Mouse (Mus musculus) myocyte (in vitro differentiated cells): ENCODE results near the gene Decr2. TPM values are rescaled to one million over a fixed set of nuclear protein-coding genes. Genes with fewer than 3 reads are reported as not detected.

Experiments used
- H3K27me3 ChIP-seq: one replicate; pipeline ENCODE4 v1.6.1; 2011; ENCODE audit not compliant: control insufficient read depth, insufficient read depth, insufficient read length
- H3K36me3 ChIP-seq: one replicate; pipeline ENCODE4 v1.6.1; 2011; ENCODE audit not compliant: control insufficient read depth, insufficient read depth
- H3K4me2 ChIP-seq: one replicate; pipeline ENCODE4 v1.6.1; 2011; ENCODE audit warnings: low read depth, control low read depth
- H3K4me3 ChIP-seq: one replicate; pipeline ENCODE4 v1.5.1; 2011; ENCODE audit warnings: mild to moderate bottlenecking, control low read depth, moderate library complexity
- H3K79me2 ChIP-seq: one replicate; pipeline ENCODE4 v1.6.1; 2011; ENCODE audit not compliant: control insufficient read depth, insufficient read depth
- H3ac ChIP-seq: one replicate; pipeline ENCODE4 v1.6.1; 2011; ENCODE audit not compliant: control insufficient read depth, insufficient read length
- CEBPB ChIP-seq: IDR thresholded peaks from 2 replicates; pipeline ENCODE4 v1.6.1; 2011; ENCODE audit warnings: mild to moderate bottlenecking, moderate library complexity; ENCODE audit not compliant: poor library complexity, insufficient read depth, severe bottlenecking
- E2F4 ChIP-seq: IDR thresholded peaks from one replicate; pipeline ENCODE4 v1.6.1; 2011; ENCODE audit warnings: mild to moderate bottlenecking, control low read depth, moderate library complexity; ENCODE audit not compliant: insufficient read depth
- MAX ChIP-seq: IDR thresholded peaks from one replicate; pipeline ENCODE4 v1.6.1; 2011; ENCODE audit warnings: low read depth, mild to moderate bottlenecking, control low read depth
- MYOD1 ChIP-seq, 3 experiments: IDR thresholded peaks; one replicate each; pipeline ENCODE4 v1.6.1; 2011; ENCODE audit warnings: control low read depth in 2 of 3, low read depth in 2 of 3, mild to moderate bottlenecking in 2 of 3, moderate library complexity in 1 of 3; ENCODE audit not compliant: insufficient read length in 2 of 3, control insufficient read depth in 1 of 3
- MYOG ChIP-seq, 3 experiments: IDR thresholded peaks; one replicate each; pipeline ENCODE4 v1.6.1; 2011; ENCODE audit warnings: control low read depth in 2 of 3, low read depth in 2 of 3, mild to moderate bottlenecking in 2 of 3; ENCODE audit not compliant: insufficient read length in 2 of 3, control insufficient read depth in 1 of 3, insufficient read depth in 1 of 3
- POLR2A ChIP-seq: IDR thresholded peaks from one replicate; pipeline ENCODE4 v1.6.1; 2011; ENCODE audit warnings: low read depth, mild to moderate bottlenecking, control low read depth, moderate library complexity; ENCODE audit not compliant: insufficient read length
- POLR2AphosphoS2 ChIP-seq: IDR thresholded peaks from one replicate; pipeline ENCODE4 v1.6.1; 2011; ENCODE audit warnings: low read depth, control low read depth; ENCODE audit not compliant: insufficient read length
- REST ChIP-seq: IDR thresholded peaks from one replicate; pipeline ENCODE4 v1.6.1; 2011; ENCODE audit warnings: mild to moderate bottlenecking, control low read depth, moderate library complexity; ENCODE audit not compliant: insufficient read depth, insufficient read length
- SRF ChIP-seq: IDR thresholded peaks from one replicate; pipeline ENCODE4 v1.6.1; 2011; ENCODE audit warnings: low read depth; ENCODE audit not compliant: control insufficient read depth, insufficient read length
- TCF12 ChIP-seq: IDR thresholded peaks from one replicate; pipeline ENCODE4 v1.6.1; 2011; ENCODE audit warnings: mild to moderate bottlenecking, control low read depth; ENCODE audit not compliant: poor library complexity, insufficient read depth, severe bottlenecking
- TCF3 ChIP-seq: IDR thresholded peaks from one replicate; pipeline ENCODE4 v1.6.1; 2011; ENCODE audit warnings: low read depth, control low read depth; ENCODE audit not compliant: insufficient read length
- USF1 ChIP-seq: IDR thresholded peaks from one replicate; pipeline ENCODE4 v1.6.1; 2011; ENCODE audit warnings: low read depth, mild to moderate bottlenecking, control low read depth, moderate library complexity
- polyA plus RNA-seq: library from polyadenylated mRNA; unstranded; fragments of >200 nt; fragmentation: generic; extraction: Trizol; gene quantifications from one replicate; pipeline ENCODE4 v1.2.1, GENCODE M21; 2012; ENCODE audit warnings: missing spikeins

Decr2 gene
- polyA plus RNA-seq, 1 experiment = 8.3 TPM

DNA sequence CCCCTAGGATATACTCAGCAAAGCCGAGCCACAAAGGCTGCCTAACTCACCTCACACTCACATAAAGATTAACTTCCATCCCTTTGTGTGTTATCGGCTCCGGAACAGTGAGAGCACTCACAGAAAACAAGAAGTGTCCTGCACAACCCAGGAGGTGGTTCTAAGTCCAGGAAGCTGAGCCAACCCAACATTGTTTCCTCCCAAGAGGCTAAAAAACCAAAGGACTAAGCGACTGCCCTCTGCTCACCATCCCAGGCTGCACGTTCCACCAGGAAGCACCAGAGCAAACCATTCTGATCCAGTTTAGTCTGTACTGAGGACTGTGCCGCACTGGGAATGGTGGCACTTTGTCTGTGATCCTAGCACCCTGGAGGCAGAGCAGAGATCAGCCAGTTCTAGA is 25.2 kb downstream of the Decr2 start:
- peaks cover 78% of the 10 kb centered on the region for H3K79me2 ChIP-seq
- H3K36me3 ChIP-seq = no peaks in the 10 kb centered on the region
- TF ChIP-seq CEBPB = no peak
- no peak for TF ChIP-seq POLR2A
- TF ChIP-seq SRF = no peak
- TF ChIP-seq USF1 = no peak
- TF ChIP-seq E2F4 = no peak
- TF ChIP-seq POLR2AphosphoS2 = no peak
- TF ChIP-seq MYOD1 (IDR thresholded peaks at IDR 0.05; ENCODE audit: control insufficient read depth in 1 of 3, insufficient read length in 2 of 3, low read depth in 2 of 3) = no peak
- TF ChIP-seq MAX = no peak
- TF ChIP-seq TCF12 = no peak
- TF ChIP-seq MYOG (IDR thresholded peaks at IDR 0.05; ENCODE audit: control insufficient read depth in 1 of 3, insufficient read depth in 1 of 3, insufficient read length in 2 of 3, low read depth in 2 of 3) = no peak
- TF ChIP-seq REST = no peak
- no peak for TF ChIP-seq TCF3
- H3K4me3 ChIP-seq = no peak overlapping the region
- no peaks in the 10 kb centered on the region for H3K27me3 ChIP-seq
- peak overlapping the region; percentile 47 for H3K4me2 ChIP-seq
- no peak overlapping the region for H3ac ChIP-seq

DNA sequence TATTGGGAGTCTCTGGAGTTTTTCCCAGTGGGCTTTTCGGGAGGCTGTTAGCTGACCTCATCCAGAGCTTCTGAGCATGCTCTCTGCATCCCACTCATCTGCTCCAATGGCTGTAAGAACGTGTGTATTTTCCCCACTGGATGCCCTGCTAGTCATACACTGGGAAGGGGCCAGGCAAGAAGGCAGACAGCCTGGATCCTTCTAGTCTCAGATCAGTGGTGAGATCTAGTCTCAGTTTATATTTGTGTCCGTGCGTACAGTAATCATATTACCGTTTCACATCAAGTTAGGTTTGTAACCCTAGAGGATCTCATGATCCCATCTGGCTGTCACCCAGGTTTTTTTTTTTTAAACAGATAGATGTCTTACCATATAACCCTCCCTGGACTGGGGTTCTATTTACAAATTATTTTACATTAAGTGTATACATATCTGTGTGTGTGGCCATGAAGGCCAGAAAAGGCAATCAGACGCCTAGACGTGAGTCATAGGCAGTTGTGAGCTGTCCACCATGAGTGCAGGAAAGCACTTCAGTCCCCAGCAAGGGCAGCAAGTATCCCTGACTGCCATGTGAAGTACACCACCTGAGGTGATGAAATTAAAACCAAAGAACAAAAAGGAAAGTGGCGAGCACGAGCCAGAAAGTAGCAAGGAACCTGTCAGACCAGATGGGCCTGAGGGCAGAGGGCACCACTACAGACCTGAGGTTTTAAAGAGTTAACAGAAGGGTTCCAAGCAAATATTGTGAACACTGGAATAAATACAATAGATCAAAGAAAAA is 32.2 kb downstream of the Decr2 start:
- TF ChIP-seq CEBPB = no peak
- no peak for TF ChIP-seq E2F4
- no peak for TF ChIP-seq MAX
- no peak for TF ChIP-seq POLR2A
- no peak for TF ChIP-seq MYOD1 (IDR thresholded peaks at IDR 0.05; ENCODE audit: control insufficient read depth in 1 of 3, insufficient read length in 2 of 3, low read depth in 2 of 3)
- no peak for TF ChIP-seq POLR2AphosphoS2
- TF ChIP-seq MYOG (IDR thresholded peaks at IDR 0.05; ENCODE audit: control insufficient read depth in 1 of 3, insufficient read depth in 1 of 3, insufficient read length in 2 of 3, low read depth in 2 of 3) = no peak
- no peak for TF ChIP-seq USF1
- no peak for TF ChIP-seq REST
- TF ChIP-seq SRF = no peak
- TF ChIP-seq TCF3 = no peak
- TF ChIP-seq TCF12 = no peak
- Histone ChIP-seq H3K27me3 (no peaks in the 10 kb centered on the region), H3K36me3 (peaks cover 4% of the 10 kb centered on the region), H3K4me2 (no peak overlapping the region), H3K4me3 (no peak overlapping the region), H3K79me2 (peaks cover 39% of the 10 kb centered on the region), H3ac (no peak overlapping the region)

DNA sequence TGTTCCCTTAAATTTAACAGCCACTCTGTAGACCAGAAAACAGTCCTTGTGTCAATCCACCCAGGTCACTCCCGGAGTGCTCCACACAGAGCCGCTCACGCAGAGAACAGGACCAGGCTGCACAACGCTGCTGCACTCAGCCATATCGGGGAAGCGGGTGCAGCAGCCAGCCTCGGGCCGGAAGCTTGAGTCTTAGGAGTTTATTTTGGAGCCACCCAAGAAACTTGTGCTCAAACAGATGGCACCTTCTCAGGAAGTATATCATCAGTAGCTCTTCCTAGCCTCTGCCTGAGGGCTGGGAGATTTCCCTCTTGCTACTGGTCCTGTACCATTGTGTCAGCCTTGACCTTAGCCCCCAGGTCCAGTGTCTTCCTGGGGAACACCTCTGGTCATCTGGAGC is 32.9 kb downstream of the Decr2 start:
- H3K36me3 ChIP-seq = peaks cover 4% of the 10 kb centered on the region
- no peak for TF ChIP-seq SRF
- no peak for TF ChIP-seq TCF3
- no peak for TF ChIP-seq MAX
- TF ChIP-seq REST = no peak
- no peaks in the 10 kb centered on the region for H3K27me3 ChIP-seq
- peaks cover 35% of the 10 kb centered on the region for H3K79me2 ChIP-seq
- H3K4me2 ChIP-seq = no peak overlapping the region
- H3ac ChIP-seq = no peak overlapping the region
- no peak overlapping the region for H3K4me3 ChIP-seq

DNA sequence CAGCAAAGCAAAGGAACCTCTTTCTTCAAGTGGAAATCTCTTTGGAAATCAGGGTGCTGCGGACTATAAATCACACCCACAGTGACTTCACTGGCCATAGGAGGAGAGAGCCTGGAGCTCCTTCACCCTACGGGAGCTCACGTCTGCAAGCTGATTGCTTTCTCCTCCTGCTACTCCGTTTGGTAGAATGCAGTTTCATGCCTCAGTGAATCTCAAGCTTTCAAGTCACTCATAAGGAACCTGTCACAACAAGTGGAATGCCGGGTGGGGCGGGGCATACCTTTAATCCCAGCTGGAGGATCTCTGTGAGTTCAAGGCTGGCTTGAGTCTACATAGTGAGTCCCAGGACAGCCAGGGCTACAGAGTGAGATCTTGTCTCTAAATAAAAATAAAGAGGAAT is 35.0 kb downstream of the Decr2 start:
- H3K4me2 ChIP-seq = no peak overlapping the region
- no peak overlapping the region for H3K4me3 ChIP-seq
- H3K27me3 ChIP-seq = no peaks in the 10 kb centered on the region
- TF ChIP-seq REST = no peak
- H3K36me3 ChIP-seq = peaks cover 4% of the 10 kb centered on the region
- peaks cover 29% of the 10 kb centered on the region for H3K79me2 ChIP-seq
- H3ac ChIP-seq = no peak overlapping the region

- Histone ChIP-seq H3K4me3 (no peak overlapping the region), H3K36me3 (peaks cover 2% of the 10 kb centered on the region), H3K79me2 (peaks cover 29% of the 10 kb centered on the region), H3ac (no peak overlapping the region), H3K4me2 (no peak overlapping the region), H3K27me3 (no peaks in the 10 kb centered on the region)
- TF ChIP-seq SRF = no peak
- no peak for TF ChIP-seq POLR2AphosphoS2
- no peak for TF ChIP-seq MYOG (IDR thresholded peaks at IDR 0.05; ENCODE audit: control insufficient read depth in 1 of 3, insufficient read depth in 1 of 3, insufficient read length in 2 of 3, low read depth in 2 of 3)
- no peak for TF ChIP-seq TCF12
- no peak for TF ChIP-seq POLR2A
Measured at GRCm38 (mm10) chr17:26054133-26054845, 35.8 kb downstream of the Decr2 start.
